Mouse (Mus musculus): ENCODE measurements around the gene Xylt1. TPM values are rescaled to one million over a fixed set of nuclear protein-coding genes. Genes with fewer than 3 reads are reported as not detected.

Gene Xylt1
- polyA plus RNA-seq, 1 experiment from 2014 or later, result 2.3 TPM

GRCm38 (mm10) chr7:117695612-117696011 lies 314.8 kb downstream of the Xylt1 start:
- peak; percentile 30 for DNase-seq (ENCODE audit: extremely low spot score, low spot score)
- Histone ChIP-seq H3K4me3 (no peak overlapping the region), H3K9me3 (no peaks in the 10 kb centered on the region), H3K27me3 (ENCODE audit: poor library complexity, severe bottlenecking) (no peaks in the 10 kb centered on the region), H3K27ac (no peak overlapping the region), H3K36me3 (replicated peaks) (no peaks in the 10 kb centered on the region), H3K4me1 (peaks cover 17% of the 10 kb centered on the region)
- WGBS, result 86% methylated on average over 4 of the region's 4 CpGs

GRCm38 (mm10) chr7:117697681-117698080 lies 316.9 kb downstream of the Xylt1 start:
- H3K4me3 ChIP-seq, result no peak overlapping the region
- H3K4me1 ChIP-seq, result peaks cover 20% of the 10 kb centered on the region
- no peaks in the 10 kb centered on the region for H3K27me3 ChIP-seq (ENCODE audit: poor library complexity, severe bottlenecking)
- H3K27ac ChIP-seq, result no peak overlapping the region
- H3K9me3 ChIP-seq, result no peaks in the 10 kb centered on the region
- 95% methylated on average over 4 of the region's 4 CpGs for WGBS
- DNase-seq (ENCODE audit: extremely low spot score, low spot score), result no peak
- no peaks in the 10 kb centered on the region for H3K36me3 ChIP-seq (replicated peaks)

GRCm38 (mm10) chr7:117698551-117699114 lies 317.9 kb downstream of the Xylt1 start:
- H3K27me3 ChIP-seq (ENCODE audit: poor library complexity, severe bottlenecking), result no peaks in the 10 kb centered on the region
- peaks cover 24% of the 10 kb centered on the region for H3K4me1 ChIP-seq
- H3K9me3 ChIP-seq, result no peaks in the 10 kb centered on the region
- no peaks in the 10 kb centered on the region for H3K36me3 ChIP-seq (replicated peaks)
- no peak overlapping the region for H3K4me3 ChIP-seq
- no peak overlapping the region for H3K27ac ChIP-seq
- DNase-seq (ENCODE audit: extremely low spot score, low spot score), result no peak
- 98% methylated on average over 1 of the region's 1 CpGs for WGBS

GRCm38 (mm10) chr7:117699343-117699985 lies 318.7 kb downstream of the Xylt1 start:
- Histone ChIP-seq H3K4me1 (peaks cover 24% of the 10 kb centered on the region), H3K4me3 (no peak overlapping the region), H3K27ac (peak overlapping the region; percentile 22), H3K36me3 (replicated peaks) (no peaks in the 10 kb centered on the region), H3K9me3 (no peaks in the 10 kb centered on the region), H3K27me3 (ENCODE audit: poor library complexity, severe bottlenecking) (no peaks in the 10 kb centered on the region)
- 76% methylated on average over 4 of the region's 4 CpGs for WGBS
- no peak for DNase-seq (ENCODE audit: extremely low spot score, low spot score)

- H3K4me3 ChIP-seq, result no peak overlapping the region
- DNase-seq (ENCODE audit: extremely low spot score, low spot score), result no peak
- no peaks in the 10 kb centered on the region for H3K9me3 ChIP-seq
- peak overlapping the region; percentile 22 for H3K27ac ChIP-seq
- peaks cover 24% of the 10 kb centered on the region for H3K4me1 ChIP-seq
- no peaks in the 10 kb centered on the region for H3K36me3 ChIP-seq (replicated peaks)
- no peaks in the 10 kb centered on the region for H3K27me3 ChIP-seq (ENCODE audit: poor library complexity, severe bottlenecking)
- WGBS, result 85% methylated on average over 6 of the region's 6 CpGs
These were observed 319.3 kb downstream of the Xylt1 start for GRCm38 (mm10) chr7:117700066-117700465.

- 69% methylated on average over 10 of the region's 10 CpGs for WGBS
- Histone ChIP-seq H3K27ac (peak overlapping the region; percentile 40; the same call in 1 of the 2 replicates), H3K36me3 (replicated peaks) (no peaks in the 10 kb centered on the region), H3K27me3 (ENCODE audit: poor library complexity, severe bottlenecking) (no peaks in the 10 kb centered on the region), H3K4me1 (peaks cover 20% of the 10 kb centered on the region), H3K9me3 (no peaks in the 10 kb centered on the region), H3K4me3 (no peak overlapping the region)
- no peak for DNase-seq (ENCODE audit: extremely low spot score, low spot score)
These were observed 329.3 kb downstream of the Xylt1 start for GRCm38 (mm10) chr7:117709901-117710607.

GRCm38 (mm10) chr7:117716876-117717408 lies 336.2 kb downstream of the Xylt1 start:
- H3K9me3 ChIP-seq, result no peaks in the 10 kb centered on the region; the same call in 1 of the 2 replicates
- no peak overlapping the region for H3K27ac ChIP-seq
- 89% methylated on average over 5 of the region's 5 CpGs for WGBS
- DNase-seq (ENCODE audit: extremely low spot score, low spot score), result no peak
- H3K4me3 ChIP-seq, result no peak overlapping the region
- no peaks in the 10 kb centered on the region for H3K27me3 ChIP-seq (ENCODE audit: poor library complexity, severe bottlenecking)
- no peaks in the 10 kb centered on the region for H3K36me3 ChIP-seq (replicated peaks)
- H3K4me1 ChIP-seq, result no peaks in the 10 kb centered on the region

GRCm38 (mm10) chr7:117720426-117720825 lies 339.6 kb downstream of the Xylt1 start:
- Histone ChIP-seq H3K36me3 (replicated peaks) (no peaks in the 10 kb centered on the region), H3K27ac (no peak overlapping the region), H3K4me3 (no peak overlapping the region), H3K4me1 (no peaks in the 10 kb centered on the region), H3K27me3 (ENCODE audit: poor library complexity, severe bottlenecking) (no peaks in the 10 kb centered on the region), H3K9me3 (peaks cover 6% of the 10 kb centered on the region; the same call in 1 of the 2 replicates)
- 75% methylated on average over 6 of the region's 6 CpGs for WGBS
- DNase-seq (ENCODE audit: extremely low spot score, low spot score), result no peak
